Mouse (Mus musculus) CD4-positive helper T cell, adult 2 months (primary cell): ENCODE data around the gene Fgf16.

Source experiments
- DNase-seq: peaks from one replicate; pipeline ENCODE4 v3.0.0-alpha.2; 2012; ENCODE audit warnings: low read depth, missing footprints, low spot score

The Fgf16 gene

DNA sequence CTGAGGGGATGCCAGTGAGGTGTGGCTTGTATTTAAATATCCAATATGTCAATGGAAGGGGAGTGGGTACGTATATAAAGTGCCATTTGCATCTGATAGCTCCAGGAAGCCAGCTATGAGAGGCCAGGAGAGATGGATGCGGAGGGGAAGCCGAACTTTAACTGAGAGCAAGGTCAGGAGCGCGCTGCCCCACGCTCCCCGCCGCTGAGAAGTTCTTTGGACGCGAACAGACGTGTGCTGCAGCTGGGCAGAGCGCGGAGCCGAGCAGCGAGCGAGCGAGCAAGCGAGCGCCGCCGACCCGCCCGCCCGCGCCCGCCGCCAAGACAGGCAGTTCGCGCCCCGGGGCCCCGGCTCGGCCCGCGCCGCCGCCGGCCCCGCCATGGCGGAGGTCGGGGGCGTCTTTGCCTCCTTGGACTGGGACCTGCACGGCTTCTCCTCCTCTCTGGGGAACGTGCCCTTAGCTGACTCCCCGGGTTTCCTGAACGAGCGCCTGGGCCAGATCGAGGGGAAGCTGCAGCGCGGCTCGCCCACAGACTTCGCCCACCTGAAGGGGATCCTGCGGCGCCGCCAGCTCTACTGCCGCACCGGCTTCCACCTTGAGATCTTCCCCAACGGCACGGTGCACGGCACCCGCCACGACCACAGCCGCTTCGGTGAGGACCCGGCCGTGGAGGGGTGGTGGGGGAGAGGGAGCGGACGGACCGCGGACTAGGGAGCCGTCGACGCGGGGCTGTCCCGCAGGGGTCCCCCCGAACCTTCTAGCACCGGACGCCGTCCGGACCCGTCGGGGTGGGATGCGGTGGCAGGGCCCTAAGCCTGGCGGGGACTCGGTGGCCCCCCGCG, at the start of gene Fgf16:
Fgf16 (plus strand) TSS at position 118 of the 843 bp plus-strand sequence.
- peak; percentile 11 for DNase-seq

GRCm38 (mm10) chrX:105714740-105715139, 49.3 kb upstream of the Fgf16 start:
- no peak for DNase-seq

DNA sequence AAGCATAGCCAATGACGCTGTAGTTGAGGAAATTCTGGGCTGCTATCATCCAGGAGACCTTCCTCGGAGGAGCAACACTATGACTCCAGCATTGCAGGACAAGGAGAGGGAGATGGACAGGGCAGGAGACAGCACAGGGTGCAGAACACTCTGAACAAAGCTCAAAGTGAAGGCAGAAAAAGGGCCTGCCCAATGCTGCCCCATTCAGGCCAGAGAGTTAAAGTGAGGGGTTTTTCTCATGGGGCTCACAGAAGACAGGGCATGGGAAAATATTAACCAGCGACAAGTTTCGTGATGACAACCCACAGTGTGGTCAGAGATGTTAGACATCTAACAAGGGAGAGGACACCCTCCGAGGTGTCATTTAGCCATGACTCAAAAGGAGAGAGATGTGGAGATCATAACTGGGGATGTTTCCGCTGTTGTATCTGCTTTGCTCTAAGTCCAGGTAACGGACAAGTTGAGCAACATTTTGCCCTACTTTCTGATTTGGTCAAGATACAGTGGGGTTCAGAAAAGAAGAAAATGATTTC, 48.2 kb upstream of the Fgf16 start:
- DNase-seq, result peak; percentile 61

DNA sequence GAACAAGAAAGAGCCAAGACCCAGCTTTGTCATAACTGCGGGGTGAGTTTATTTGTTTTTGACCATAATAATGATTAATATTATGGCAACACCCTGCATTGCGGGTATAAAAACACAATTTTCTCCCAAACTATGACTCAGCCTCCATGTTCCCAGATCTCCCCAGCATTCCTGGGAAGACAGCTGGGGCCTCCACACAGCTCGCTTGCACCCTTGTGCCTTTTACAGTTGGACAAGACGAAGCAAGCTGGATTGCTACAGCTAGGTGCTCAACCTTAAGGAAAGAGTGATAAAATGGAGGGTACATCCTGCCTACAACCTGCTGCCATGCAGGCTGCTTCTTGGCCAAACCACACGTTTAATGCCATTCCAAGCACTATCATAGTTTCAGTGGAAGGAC, 45.7 kb upstream of the Fgf16 start:
- no peak for DNase-seq

- DNase-seq, result no peak
Measured at GRCm38 (mm10) chrX:105718943-105719342, 45.1 kb upstream of the Fgf16 start.

DNA sequence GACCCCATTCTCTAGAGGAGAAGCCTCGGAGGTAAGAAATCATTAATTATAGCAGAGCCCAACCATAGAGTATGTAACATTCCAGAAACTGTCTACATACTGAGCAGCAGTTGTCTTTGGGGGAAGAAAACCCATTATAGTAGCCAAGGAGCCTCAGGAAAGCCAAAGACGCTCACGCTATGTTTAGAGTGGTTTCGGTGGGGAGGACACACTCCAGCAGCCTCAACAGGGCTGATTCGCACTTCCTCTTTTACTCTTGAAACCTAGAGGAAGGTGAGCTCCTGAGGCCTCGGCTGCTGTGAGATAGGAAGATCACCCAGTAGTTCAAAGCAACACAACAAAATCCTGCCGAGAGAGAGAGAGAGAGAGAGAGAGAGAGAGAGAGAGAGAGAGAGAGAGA, 39.9 kb upstream of the Fgf16 start:
- no peak for DNase-seq

- DNase-seq, result no peak
Measured at GRCm38 (mm10) chrX:105762847-105763527, 1.1 kb upstream of the Fgf16 start.

- DNase-seq, result peak; percentile 9
Measured at GRCm38 (mm10) chrX:105763612-105764011, 467 bp upstream of the Fgf16 start.

- no peak for DNase-seq
Measured at GRCm38 (mm10) chrX:105765005-105765706, 1.1 kb downstream of the Fgf16 start.

DNA sequence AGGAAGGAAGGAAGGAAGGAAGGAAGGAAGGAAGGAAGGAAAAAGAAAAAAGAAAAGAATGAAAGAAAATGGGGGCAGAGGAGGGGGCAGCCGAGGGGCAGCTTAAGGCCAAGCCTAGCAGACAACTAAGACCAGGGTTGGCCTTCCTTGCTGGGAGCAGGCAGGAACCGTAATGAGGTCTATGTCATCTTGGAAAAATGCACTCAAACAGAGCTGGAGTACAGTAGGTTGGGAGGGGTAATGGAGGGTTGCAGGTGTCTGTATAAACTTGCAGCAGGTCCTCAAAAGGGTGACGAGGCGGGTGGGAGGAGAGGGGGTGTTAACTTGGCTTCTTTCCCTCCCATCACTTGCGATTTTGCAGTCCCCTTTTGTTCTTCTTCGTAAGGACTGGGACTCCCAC, 1.9 kb downstream of the Fgf16 start:
- no peak for DNase-seq

DNA sequence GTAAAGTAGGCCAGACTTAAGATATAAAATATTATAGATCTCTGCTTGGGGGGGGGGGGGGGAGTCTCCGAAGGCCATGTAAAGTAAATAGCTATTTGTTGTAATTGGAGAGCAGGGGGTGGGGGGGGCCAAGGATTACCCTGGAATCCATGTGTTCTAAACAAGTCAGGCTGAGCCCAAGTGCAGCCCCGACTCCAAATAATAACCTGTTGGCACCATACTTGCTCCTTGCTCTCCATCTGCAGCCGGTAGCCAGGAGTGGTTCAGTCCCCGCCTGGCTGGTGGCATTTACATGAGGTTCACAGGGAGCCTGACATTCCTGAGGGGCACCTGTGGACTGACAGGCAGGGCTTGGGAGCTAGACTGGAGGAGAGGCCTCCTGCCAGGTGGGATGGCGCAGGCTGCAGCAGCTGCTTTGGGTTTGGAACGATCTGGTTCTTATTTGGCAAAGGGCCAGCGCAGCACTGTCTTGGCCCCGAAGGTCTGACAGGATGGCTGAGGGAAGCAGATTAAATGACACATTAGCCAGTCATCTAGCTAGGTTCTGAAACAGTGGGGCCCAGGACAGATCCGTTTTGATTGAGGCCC, 3.2 kb downstream of the Fgf16 start:
- no peak for DNase-seq

GRCm38 (mm10) chrX:105767932-105768331, 3.9 kb downstream of the Fgf16 start:
- no peak for DNase-seq

GRCm38 (mm10) chrX:105773281-105773680, 9.2 kb downstream of the Fgf16 start:
- no peak for DNase-seq

GRCm38 (mm10) chrX:105794806-105795403, 30.8 kb downstream of the Fgf16 start:
- DNase-seq, result no peak

GRCm38 (mm10) chrX:105824462-105824861, 60.4 kb downstream of the Fgf16 start:
- DNase-seq, result no peak
